Mouse (Mus musculus) cerebellum, postnatal 14 days (tissue): ENCODE measurements around the gene Wdr77.
"Not testable (repeated sequence)": the region's sequence is repeated elsewhere in the genome, so short reads cannot be mapped to it uniquely, and the experiment has no call there.

Experiments
- DNase-seq, 2 experiments: peaks; one replicate each; pipeline ENCODE4 v3.0.0; 2021; ENCODE audit warnings: mixed read lengths in 2 of 2

The Wdr77 gene

GRCm38 (mm10) chr3:105957235-105957634 lies 1.9 kb upstream of the Wdr77 start:
- no peak for DNase-seq

DNA sequence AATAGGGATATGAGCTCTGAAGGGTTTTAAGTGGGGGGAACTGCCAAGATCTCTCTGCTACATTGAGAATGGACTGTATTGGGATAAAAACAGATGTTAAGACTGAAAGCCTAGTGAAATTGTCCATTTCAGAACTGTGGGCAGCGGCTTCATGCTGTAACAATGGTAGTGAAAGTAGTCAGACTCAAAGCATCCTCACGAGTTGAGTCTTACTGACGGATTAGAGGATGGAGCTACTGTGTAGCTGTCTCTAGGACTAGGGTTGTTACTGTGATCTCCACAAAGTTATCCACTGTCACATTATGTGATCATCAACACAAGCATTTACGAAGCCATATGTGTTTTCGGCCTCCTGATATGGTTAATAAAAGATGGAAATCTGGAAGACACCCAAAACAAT lies 965 bp upstream of the Wdr77 start:
- no peak for DNase-seq

DNA sequence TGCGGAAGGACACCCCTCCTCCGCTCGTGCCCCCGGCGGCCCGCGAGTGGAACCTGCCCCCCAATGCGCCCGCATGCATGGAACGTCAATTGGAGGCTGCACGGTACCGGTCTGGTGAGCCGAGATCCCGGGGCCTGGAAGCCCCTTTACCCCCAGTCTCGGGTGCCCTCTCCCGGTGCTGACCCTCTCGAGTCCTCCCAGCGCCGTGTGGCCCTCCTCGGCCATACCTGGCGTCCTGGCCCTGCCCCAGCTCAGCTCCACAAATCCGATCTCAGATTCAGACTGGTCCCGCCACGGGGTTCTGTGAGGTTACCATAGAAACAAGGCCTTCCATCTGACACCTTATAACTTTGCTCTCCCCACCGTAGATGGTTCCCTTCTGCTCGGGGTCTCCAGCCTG lies 416 bp downstream of the Wdr77 start:
- DNase-seq, result peak in 1 of 2 experiments; percentile 77

DNA sequence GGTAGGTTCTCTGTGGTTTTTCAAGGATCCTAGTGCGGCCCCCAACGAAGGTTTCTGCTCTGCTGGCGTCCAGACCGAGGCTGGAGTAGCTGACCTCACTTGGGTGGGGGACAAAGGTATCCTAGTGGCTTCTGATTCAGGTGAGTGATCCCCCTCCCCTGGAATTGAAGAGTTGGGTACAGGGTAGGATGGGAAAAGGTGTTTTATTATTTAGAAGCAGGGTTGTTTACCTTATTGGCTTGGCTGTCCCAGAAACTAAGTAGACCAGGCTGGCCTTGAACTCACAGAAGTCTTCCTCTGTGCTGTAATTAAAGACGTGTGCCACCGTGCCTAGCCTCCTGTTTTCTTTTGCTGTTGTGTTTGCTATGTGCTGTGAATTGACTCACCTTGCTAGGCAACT lies 830 bp downstream of the Wdr77 start, which contains the start of gene Atp5f1:
Atp5f1 (minus strand) TSS at position 101 of the 400 bp plus-strand sequence.
- DNase-seq, result no peak

DNA sequence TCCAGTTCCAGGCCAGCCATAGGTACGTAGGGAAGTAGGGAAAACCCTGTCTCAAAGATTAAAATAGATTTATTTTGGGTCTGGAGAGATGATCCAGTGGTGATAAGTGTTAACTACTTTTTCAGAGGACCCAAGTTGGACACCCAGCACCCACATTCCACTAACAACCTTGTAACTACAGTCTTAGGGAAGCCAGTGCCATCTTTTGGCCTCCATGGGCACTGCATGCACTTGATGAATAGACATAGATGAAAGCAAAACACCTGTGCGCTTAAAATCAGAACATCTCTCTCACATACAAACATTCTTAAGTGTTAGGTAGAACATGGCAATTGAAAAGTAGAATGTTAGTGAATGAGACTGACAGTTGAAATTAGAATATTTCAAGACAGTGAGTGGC lies 1.5 kb downstream of the Wdr77 start:
- DNase-seq, result peak in 1 of 2 experiments; percentile 26

DNA sequence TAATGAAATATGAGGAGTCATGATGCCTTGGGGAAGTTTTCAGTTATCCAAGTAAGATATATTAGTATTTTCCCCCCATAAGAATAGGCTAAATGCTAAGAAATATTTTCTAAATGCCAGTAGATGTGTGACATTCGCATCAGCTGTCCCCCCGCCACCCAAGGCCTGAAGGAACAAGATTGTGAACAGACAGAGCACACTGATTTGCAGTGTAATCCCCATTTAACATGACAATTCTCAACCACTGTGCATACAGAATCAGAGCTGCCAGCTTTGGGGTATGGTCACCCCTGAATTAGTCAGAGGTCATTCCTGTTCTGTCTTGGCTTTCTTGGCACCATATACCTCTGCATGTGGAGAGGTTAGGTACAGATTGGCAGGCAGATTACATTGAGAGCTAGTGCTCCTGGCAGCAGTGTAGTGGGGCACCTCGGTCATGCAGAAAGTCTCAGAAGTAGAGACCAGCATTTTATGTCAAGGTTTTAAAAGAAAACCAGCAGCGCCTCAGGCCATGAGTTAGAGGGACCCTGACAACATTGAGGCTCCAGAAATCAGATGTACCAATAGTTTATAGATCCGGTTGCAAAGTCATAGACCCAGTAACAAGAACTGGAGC lies 12.8 kb downstream of the Wdr77 start:
- DNase-seq, result no peak

GRCm38 (mm10) chr3:105973411-105973810 lies 14.2 kb downstream of the Wdr77 start, which contains the start of gene Ovgp1:
Gene Ovgp1, plus strand, starts transcription at chr3:105973711.
- no peak for DNase-seq

DNA sequence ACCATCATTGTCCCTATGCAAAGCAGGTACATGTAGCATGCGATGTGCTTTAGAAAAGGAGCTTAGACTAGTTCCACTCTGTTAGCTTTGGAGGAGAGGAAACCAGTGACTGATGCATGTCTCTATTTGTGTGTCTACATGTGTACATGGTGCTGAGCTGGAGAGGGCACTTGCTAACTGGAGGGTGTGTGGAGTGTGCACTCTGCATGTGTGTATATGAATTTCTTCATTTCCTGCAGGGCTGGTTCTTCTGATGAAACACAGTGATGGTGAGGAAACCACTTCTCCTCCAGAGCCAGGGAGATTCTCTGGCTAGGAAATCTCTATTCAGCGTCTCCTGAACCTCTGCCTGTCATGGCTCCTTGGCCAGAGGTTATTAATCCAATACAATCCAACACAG lies 15.0 kb downstream of the Wdr77 start:
- DNase-seq, result no peak

GRCm38 (mm10) chr3:105989611-105990010 lies 30.4 kb downstream of the Wdr77 start:
- DNase-seq, result not testable (repeated sequence)

DNA sequence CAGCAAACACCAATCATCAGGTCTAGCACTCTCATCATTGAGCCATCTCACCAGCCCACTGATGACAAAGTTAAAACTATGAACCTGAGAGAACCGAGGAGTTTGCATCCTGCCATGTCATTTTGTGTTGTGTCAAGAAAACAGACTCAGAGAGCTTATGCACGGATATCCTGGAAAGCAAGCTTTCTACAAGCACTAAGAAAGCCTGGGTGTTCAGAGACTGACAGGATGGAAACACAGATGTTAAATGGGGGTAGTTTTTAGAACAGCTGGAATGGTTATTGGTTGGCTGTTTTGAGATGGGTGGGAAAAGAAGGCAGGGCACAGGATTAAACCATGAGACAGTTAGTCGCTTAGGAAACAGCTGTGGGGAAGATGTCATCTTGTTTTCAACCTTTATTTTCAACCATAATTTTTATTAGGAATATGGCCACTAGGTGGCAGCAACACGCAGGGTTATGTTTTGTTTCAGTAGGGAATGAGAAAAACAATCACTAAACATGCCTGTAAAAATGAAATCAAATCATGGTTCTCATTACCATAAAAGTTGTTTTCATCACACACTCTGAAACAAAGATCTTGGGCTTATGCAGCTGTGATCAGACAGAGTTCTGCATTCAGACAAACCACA lies 32.6 kb downstream of the Wdr77 start:
- DNase-seq, result peak; percentile 70 to 76

- DNase-seq, result no peak
These were observed 35.6 kb downstream of the Wdr77 start for GRCm38 (mm10) chr3:105994730-105995129.

GRCm38 (mm10) chr3:106000707-106001375 lies 41.7 kb downstream of the Wdr77 start:
- DNase-seq, result no peak

GRCm38 (mm10) chr3:106001416-106002370 lies 42.5 kb downstream of the Wdr77 start:
- DNase-seq, result peak in 1 of 2 experiments; percentile 9

- DNase-seq, result not testable (repeated sequence)
These were observed 44.2 kb downstream of the Wdr77 start for GRCm38 (mm10) chr3:106003360-106003759.

GRCm38 (mm10) chr3:106014546-106014945 lies 55.4 kb downstream of the Wdr77 start, which contains the start of gene Pifo:
Gene Pifo, minus strand, starts transcription at chr3:106014646.
- DNase-seq, result no peak
